Mouse (Mus musculus) retina, postnatal 7 days (tissue): ENCODE results near the gene Extl1.
"Not testable (repeated sequence)": the region's sequence is repeated elsewhere in the genome, so short reads cannot be mapped to it uniquely, and the experiment has no call there.

Experiments
- DNase-seq: peaks from one replicate; pipeline ENCODE4 v3.0.0-alpha.2; 2012; ENCODE audit warnings: low read depth, low spot score

Extl1 gene

GRCm38 (mm10) chr4:134351329-134352260, 32.1 kb downstream of the Extl1 start:
- DNase-seq = no peak

- DNase-seq = no peak
Measured at GRCm38 (mm10) chr4:134350641-134351040, 33.0 kb downstream of the Extl1 start.

GRCm38 (mm10) chr4:134349829-134350228, 33.8 kb downstream of the Extl1 start:
- no peak for DNase-seq

- DNase-seq = no peak
Measured at GRCm38 (mm10) chr4:134348545-134348944, 35.1 kb downstream of the Extl1 start.

GRCm38 (mm10) chr4:134348078-134348477, 35.6 kb downstream of the Extl1 start:
- DNase-seq = no peak

GRCm38 (mm10) chr4:134345802-134346201, 37.8 kb downstream of the Extl1 start:
- DNase-seq = no peak

- no peak for DNase-seq
Measured at GRCm38 (mm10) chr4:134344620-134345019, 39.0 kb downstream of the Extl1 start.

- DNase-seq = no peak
Measured at GRCm38 (mm10) chr4:134343071-134344031, 40.3 kb downstream of the Extl1 start, which contains the start of gene Slc30a2. TSS of gene Slc30a2 (plus strand) at chr4:134343181.

GRCm38 (mm10) chr4:134342213-134342779, 41.4 kb downstream of the Extl1 start:
- DNase-seq = no peak

- DNase-seq = not testable (repeated sequence)
Measured at GRCm38 (mm10) chr4:134341231-134341630, 42.4 kb downstream of the Extl1 start.

GRCm38 (mm10) chr4:134330281-134330680, 53.4 kb downstream of the Extl1 start:
- DNase-seq = no peak

- DNase-seq = no peak
Measured at GRCm38 (mm10) chr4:134328832-134329231, 54.8 kb downstream of the Extl1 start.

- no peak for DNase-seq
Measured at GRCm38 (mm10) chr4:134328151-134328550, 55.5 kb downstream of the Extl1 start.

- DNase-seq = no peak
Measured at GRCm38 (mm10) chr4:134326859-134327530, 56.7 kb downstream of the Extl1 start.

GRCm38 (mm10) chr4:134324655-134325054, 59.0 kb downstream of the Extl1 start:
- no peak for DNase-seq

GRCm38 (mm10) chr4:134321524-134321923, 62.1 kb downstream of the Extl1 start:
- no peak for DNase-seq

- DNase-seq = no peak
Measured at GRCm38 (mm10) chr4:134319674-134320073, 64.0 kb downstream of the Extl1 start.

GRCm38 (mm10) chr4:134319074-134319473, 64.6 kb downstream of the Extl1 start:
- DNase-seq = no peak

- DNase-seq = no peak
Measured at GRCm38 (mm10) chr4:134316390-134316789, 67.3 kb downstream of the Extl1 start.

GRCm38 (mm10) chr4:134315470-134315869, 68.2 kb downstream of the Extl1 start:
- no peak for DNase-seq

GRCm38 (mm10) chr4:134314876-134315275, 68.8 kb downstream of the Extl1 start, which contains the start of gene Trim63:
TSS of gene Trim63 (plus strand) at chr4:134315120.
- DNase-seq = no peak
